Comparison of ENCODE assay signal across 25 mouse cellular contexts in the genomic region with DNA sequence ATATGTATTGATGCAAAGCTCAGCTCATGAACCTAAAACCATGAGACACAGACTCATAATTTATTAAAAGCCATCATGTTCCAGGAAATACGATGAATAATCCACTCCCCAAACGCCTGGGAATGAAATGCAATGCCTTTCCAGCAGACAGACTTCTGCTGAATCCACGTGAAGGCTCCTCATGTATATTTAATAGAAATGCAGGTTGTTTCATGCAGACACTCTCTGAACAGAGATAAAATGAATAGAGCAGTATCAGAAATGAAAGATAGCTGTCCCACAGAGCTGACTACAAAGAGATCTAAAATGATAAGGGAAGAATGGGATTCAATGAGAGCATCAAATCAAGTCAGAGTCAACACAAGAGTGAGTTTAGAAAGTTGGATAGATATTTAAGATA.
"Had no signal": no experiment of that assay in that cellular context is flagged by ENCODE, and none has a peak within 500 bp of the region (broad histone marks: within the 10 kb centered on the region; RNA-seq: fewer than 3 reads in every experiment).

No protein-coding gene starts in this region.

- H3K9me3 ChIP-seq: heart, embryonic 10.5 days; heart, embryonic 12.5 days; hindbrain, embryonic 10.5 days; hindbrain, embryonic 13.5 days; hindbrain, embryonic 15.5 days; kidney, embryonic 15.5 days; limb, embryonic 13.5 days; limb, embryonic 15.5 days had no signal

- H3K36me3 ChIP-seq: heart, embryonic 10.5 days; heart, embryonic 12.5 days; hindbrain, embryonic 10.5 days; hindbrain, embryonic 13.5 days; hindbrain, embryonic 15.5 days; kidney, embryonic 15.5 days; limb, embryonic 13.5 days; limb, embryonic 15.5 days had no signal

- H3K4me2 ChIP-seq: heart, embryonic 12.5 days; hindbrain, embryonic 13.5 days; hindbrain, embryonic 15.5 days; kidney, embryonic 15.5 days; limb, embryonic 13.5 days; limb, embryonic 15.5 days had no signal

- H3K27ac ChIP-seq: heart, embryonic 10.5 days; hindbrain, embryonic 10.5 days; hindbrain, embryonic 13.5 days; hindbrain, embryonic 15.5 days; hindbrain, postnatal 0 days; kidney, embryonic 15.5 days; kidney, postnatal 0 days; limb, embryonic 13.5 days; limb, embryonic 15.5 days had no signal

- H3K4me3 ChIP-seq: heart, embryonic 10.5 days; heart, embryonic 12.5 days; hindbrain, embryonic 10.5 days; hindbrain, embryonic 13.5 days; hindbrain, embryonic 15.5 days; kidney, embryonic 15.5 days; limb, embryonic 13.5 days; limb, embryonic 15.5 days had no signal

- H3K4me1 ChIP-seq: heart, embryonic 10.5 days; heart, embryonic 12.5 days; hindbrain, embryonic 10.5 days; hindbrain, embryonic 13.5 days; hindbrain, embryonic 15.5 days; kidney, embryonic 15.5 days; limb, embryonic 13.5 days; limb, embryonic 15.5 days had no signal

- H3K27me3 ChIP-seq: heart, embryonic 12.5 days; hindbrain, embryonic 13.5 days; hindbrain, embryonic 15.5 days; kidney, embryonic 15.5 days; limb, embryonic 13.5 days; limb, embryonic 15.5 days had no signal

- ATAC-seq: forebrain, postnatal 0 days; hindbrain, postnatal 0 days; intestine, embryonic 16.5 days had no signal

- H3K9ac ChIP-seq: forebrain, postnatal 0 days; heart, embryonic 12.5 days; hindbrain, embryonic 13.5 days; hindbrain, embryonic 15.5 days; kidney, embryonic 15.5 days; limb, embryonic 13.5 days; limb, embryonic 15.5 days had no signal

- DNase-seq: forebrain, postnatal 0 days; gastrocnemius, postnatal 14 days; gastrocnemius, postnatal 36 days; heart, adult 18-20 months; heart, postnatal 10 days; heart, postnatal 4 days; kidney, adult 11 months; kidney, adult 2 months; kidney, adult 9 months; kidney, postnatal 14 days; kidney, postnatal 36 days; layer of hippocampus, adult 9-11 months; layer of hippocampus, postnatal 36 days; left cerebral cortex, postnatal 4 days had no signal
